ENCODE assay signal across 10 mouse cellular contexts in genomic region chr2:94059459-94059858, GRCm38 (mm10). TPM values are rescaled to one million over a fixed set of nuclear protein-coding genes. Genes with fewer than 3 reads are reported as not detected.
DNase-seq lines count a peak whose midpoint lies in the region; ATAC-seq and TF ChIP-seq lines count a peak whose summit lies in the region.
"Had no signal": no experiment of that assay in that cellular context is flagged by ENCODE, and none has a peak within 500 bp of the region (broad histone marks: within the 10 kb centered on the region; RNA-seq: fewer than 3 reads in every experiment).

No protein-coding gene starts in this region.

- TF ChIP-seq EP300 in lung, postnatal 0 days (IDR thresholded peaks at IDR 0.05): no peak

- TF ChIP-seq CTCF in lung, postnatal 0 days (IDR thresholded peaks at IDR 0.05): peak; percentile 59

- DNase-seq in embryonic facial prominence, embryonic 11.5 days (ENCODE audit: low spot score): peak; percentile 20
- DNase-seq in embryonic facial prominence, embryonic 10.5 days (ENCODE audit: low spot score): no peak
- peak; percentile 16 for DNase-seq in left cerebral cortex, postnatal 4 days
- no peak for DNase-seq in left cerebral cortex, adult 8-10 months (ENCODE audit: low spot score in 2 of 2)
- DNase-seq in R1 (ENCODE audit: low read depth, low spot score): peak; percentile 48
- peak; percentile 30 for DNase-seq in lung, postnatal 0 days (ENCODE audit: low spot score)
- DNase-seq in gastrocnemius, postnatal 4 days (ENCODE audit: low spot score in 2 of 2): no peak

- H3K9me3 ChIP-seq in embryonic facial prominence, embryonic 11.5 days (replicated peaks; ENCODE audit: control insufficient read depth, low read length): no peaks in the 10 kb centered on the region
- H3K9me3 ChIP-seq in embryonic facial prominence, embryonic 10.5 days: no peaks in the 10 kb centered on the region
- H3K9me3 ChIP-seq in lung, postnatal 0 days (ENCODE audit: low read length): no peaks in the 10 kb centered on the region
- H3K9me3 ChIP-seq: embryonic facial prominence, embryonic 15.5 days; hindbrain, embryonic 15.5 days had no signal

- no peak for ATAC-seq in embryonic facial prominence, embryonic 11.5 days (replicated peaks; ENCODE audit: insufficient number of reproducible peaks, low FRiP score, low TSS enrichment, low read depth)
- no peak for ATAC-seq in lung, postnatal 0 days
- no peak for ATAC-seq in granulocyte monocyte progenitor cell, adult 5-6 weeks (replicated peaks; ENCODE audit: poor library complexity, severe bottlenecking)

- H3K4me2 ChIP-seq in embryonic facial prominence, embryonic 11.5 days (ENCODE audit: low read depth, low read length): no peak overlapping the region
- no peak overlapping the region for H3K4me2 ChIP-seq in lung, postnatal 0 days (replicated peaks; ENCODE audit: low read depth, low read length)
- H3K4me2 ChIP-seq: embryonic facial prominence, embryonic 15.5 days; hindbrain, embryonic 15.5 days had no signal

- WGBS in embryonic facial prominence, embryonic 11.5 days: 84% methylated on average over 5 of the region's 5 CpGs
- WGBS in embryonic facial prominence, embryonic 10.5 days: 77% methylated on average over 5 of the region's 5 CpGs
- 76% methylated on average over 5 of the region's 5 CpGs for WGBS in lung, postnatal 0 days

- no peak overlapping the region for H3K27ac ChIP-seq in embryonic facial prominence, embryonic 11.5 days (replicated peaks; ENCODE audit: low read depth, low read length)
- H3K27ac ChIP-seq in embryonic facial prominence, embryonic 10.5 days (replicated peaks): no peak overlapping the region
- no peak overlapping the region for H3K27ac ChIP-seq in lung, postnatal 0 days (ENCODE audit: low read length)
- H3K27ac ChIP-seq: embryonic facial prominence, embryonic 15.5 days; hindbrain, embryonic 15.5 days had no signal

- no peaks in the 10 kb centered on the region for H3K4me1 ChIP-seq in embryonic facial prominence, embryonic 11.5 days (ENCODE audit: control insufficient read depth, insufficient read depth, low read length)
- no peaks in the 10 kb centered on the region for H3K4me1 ChIP-seq in embryonic facial prominence, embryonic 10.5 days
- no peaks in the 10 kb centered on the region for H3K4me1 ChIP-seq in lung, postnatal 0 days (ENCODE audit: insufficient read depth, low read depth, low read length)
- H3K4me1 ChIP-seq: embryonic facial prominence, embryonic 15.5 days; hindbrain, embryonic 15.5 days had no signal

- H3K9ac ChIP-seq in embryonic facial prominence, embryonic 11.5 days (replicated peaks; ENCODE audit: low read length): no peak overlapping the region
- H3K9ac ChIP-seq in lung, postnatal 0 days (replicated peaks; ENCODE audit: low read depth): no peak overlapping the region
- H3K9ac ChIP-seq: embryonic facial prominence, embryonic 15.5 days; hindbrain, embryonic 15.5 days had no signal

- intact Hi-C loops in left cerebral cortex, postnatal 4 days (cut with DNase I): no loop called here

- H3K27me3 ChIP-seq in embryonic facial prominence, embryonic 11.5 days (ENCODE audit: control insufficient read depth, insufficient read depth, low read length): no peaks in the 10 kb centered on the region
- no peaks in the 10 kb centered on the region for H3K27me3 ChIP-seq in embryonic facial prominence, embryonic 10.5 days (replicated peaks; ENCODE audit: low read depth, poor library complexity, severe bottlenecking)
- H3K27me3 ChIP-seq in lung, postnatal 0 days (replicated peaks; ENCODE audit: insufficient read depth, low read length): no peaks in the 10 kb centered on the region
- H3K27me3 ChIP-seq: embryonic facial prominence, embryonic 15.5 days; hindbrain, embryonic 15.5 days had no signal

- no peak overlapping the region for H3K4me3 ChIP-seq in embryonic facial prominence, embryonic 11.5 days (ENCODE audit: low read depth, low read length)
- no peak overlapping the region for H3K4me3 ChIP-seq in embryonic facial prominence, embryonic 10.5 days
- H3K4me3 ChIP-seq in lung, postnatal 0 days (ENCODE audit: low read depth, low read length): no peak overlapping the region
- H3K4me3 ChIP-seq: embryonic facial prominence, embryonic 15.5 days; hindbrain, embryonic 15.5 days had no signal

- no peaks in the 10 kb centered on the region for H3K36me3 ChIP-seq in embryonic facial prominence, embryonic 11.5 days (replicated peaks; ENCODE audit: control insufficient read depth, insufficient read depth, low read depth, low read length)
- H3K36me3 ChIP-seq in embryonic facial prominence, embryonic 10.5 days (replicated peaks): peaks cover 11% of the 10 kb centered on the region; the same call in 1 of the 2 replicates
- H3K36me3 ChIP-seq in lung, postnatal 0 days (ENCODE audit: insufficient read depth, low read length): no peaks in the 10 kb centered on the region
- H3K36me3 ChIP-seq: embryonic facial prominence, embryonic 15.5 days; hindbrain, embryonic 15.5 days had no signal

RNA-seq across cellular contexts. Expression of gene Alkbh3, which starts 48.9 kb away (rescaled TPM):
- 50.2 and 53.5 TPM in 2 replicates for polyA plus RNA-seq in embryonic facial prominence, embryonic 11.5 days (2014; fragmentation: Nextera tagmentation; extraction: Ambion mirVana)
- polyA plus RNA-seq in embryonic facial prominence, embryonic 10.5 days (2016; fragmentation: Nextera tagmentation; extraction: Ambion mirVana): 55.5 and 57.0 TPM in 2 replicates
- total RNA-seq in left cerebral cortex, postnatal 4 days (2021): 10 to 100 TPM; 33.7 to 43.3 TPM
- total RNA-seq in left cerebral cortex, adult 8-10 months (2022): 10 to 100 TPM; 26.5 to 31.5 (median 30.3) TPM
- polyA plus RNA-seq in lung, postnatal 0 days (2015; fragmentation: Nextera tagmentation; extraction: Ambion mirVana): 46.1 and 59.9 TPM in 2 replicates
- total RNA-seq in granulocyte monocyte progenitor cell, adult 5-6 weeks (2014; fragmentation: Nextera tagmentation): 52.5 and 87.5 TPM in 2 replicates
- 34.0 and 38.0 TPM in 2 replicates for total RNA-seq in granulocyte monocyte progenitor cell, adult 5-6 weeks (2017)
- 10 to 100 TPM; 67.6 to 70.5 TPM for total RNA-seq in gastrocnemius, postnatal 4 days (2021)

Comparison
In these comparisons a context has a peak if more than half of its experiments do, and no peak if none do; other contexts are left out.
1. DNase-seq: peak in embryonic facial prominence, embryonic 11.5 days (single experiment), left cerebral cortex, postnatal 4 days (single experiment), R1 (single experiment) and lung, postnatal 0 days (single experiment); none in embryonic facial prominence, embryonic 10.5 days (single experiment), left cerebral cortex, adult 8-10 months (0 of 2) and gastrocnemius, postnatal 4 days (0 of 2).